Mouse (Mus musculus) spleen, postnatal 4 days (tissue): ENCODE measurements around the gene Fam126a.
A peak's percentile ranks its signal among the peaks of the same experiment; 100 is the strongest.

Experiments
- DNase-seq, 2 experiments: peaks; one replicate each; pipeline ENCODE4 v3.0.0; 2022; ENCODE audit warnings: low spot score in 2 of 2

The Fam126a gene

DNA sequence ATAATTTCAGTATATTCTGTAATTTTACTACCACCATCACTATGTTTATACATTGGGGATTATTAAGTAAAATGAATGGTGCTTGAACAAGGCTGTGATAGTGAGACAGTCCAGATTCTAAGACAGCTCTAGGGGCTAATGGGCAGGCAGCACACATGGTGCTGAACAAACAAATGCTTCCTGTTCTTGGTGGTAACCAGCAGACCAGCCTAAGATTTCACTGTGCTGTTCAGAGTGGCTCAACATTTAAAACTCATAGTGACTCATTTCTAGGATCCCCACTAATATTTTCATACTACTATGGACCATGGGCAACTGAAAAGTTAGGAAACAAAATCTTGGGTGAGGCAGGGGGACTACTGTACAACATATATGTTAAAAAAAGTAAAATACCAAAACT, 10.1 kb upstream of the Fam126a start:
- no peak for DNase-seq

DNA sequence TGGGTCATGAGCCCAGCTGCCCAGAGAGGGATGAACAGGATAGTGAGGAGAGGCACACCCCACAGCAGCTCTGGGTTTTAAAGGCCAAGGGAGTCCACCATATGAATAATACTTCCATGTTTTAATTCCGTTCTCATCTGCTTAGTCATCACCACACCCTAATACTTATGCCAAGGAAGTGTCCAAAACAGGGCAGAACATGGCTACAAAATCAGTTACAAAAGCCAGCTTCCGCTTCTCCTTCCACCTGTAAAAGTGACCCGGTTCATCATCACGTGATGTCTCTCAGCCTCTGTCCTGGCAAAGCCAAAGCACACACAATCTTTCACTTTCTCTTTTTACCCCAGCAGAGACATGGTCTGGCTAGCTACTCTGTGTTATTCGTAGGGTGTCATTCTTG, 8.9 kb upstream of the Fam126a start:
- peak in 1 of 2 experiments; percentile 24 for DNase-seq

DNA sequence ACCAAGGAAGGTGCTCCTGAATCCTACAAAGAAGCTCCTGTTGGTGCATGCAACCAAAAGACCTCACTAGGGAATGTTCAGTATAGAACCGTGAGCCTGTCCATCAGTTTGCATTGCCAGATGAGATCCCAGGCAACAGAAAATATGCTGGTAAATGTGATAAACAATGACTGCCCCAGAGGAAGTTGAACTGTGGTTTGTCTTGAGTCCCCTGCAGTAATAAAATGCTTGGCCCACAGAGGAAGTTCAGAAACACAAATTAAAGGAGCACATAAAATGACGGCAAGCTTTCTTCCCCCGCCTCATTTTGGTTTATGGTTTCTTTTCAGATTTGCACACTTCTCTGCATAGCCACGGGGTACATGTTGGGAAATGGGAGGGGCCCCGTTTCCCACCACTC, 8.3 kb upstream of the Fam126a start:
- no peak for DNase-seq

DNA sequence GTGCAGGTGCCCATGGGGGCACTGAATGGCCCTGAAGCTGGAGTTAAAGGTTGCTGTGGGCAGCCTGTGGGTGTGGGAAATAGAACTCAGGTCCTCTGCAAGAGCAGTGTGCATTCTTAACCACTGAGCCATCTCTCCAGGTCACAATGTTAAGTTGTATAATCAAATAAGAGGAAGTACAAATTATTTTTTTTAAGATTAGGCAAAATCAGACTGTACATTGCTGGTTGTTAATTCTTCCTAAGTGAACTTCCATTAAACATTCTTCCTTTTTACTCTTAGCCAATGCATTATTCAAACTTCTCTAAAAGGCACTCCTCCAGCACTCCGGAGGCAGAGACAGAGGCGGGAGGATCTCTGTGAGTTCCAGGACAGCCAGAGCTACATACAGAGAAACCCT, 7.7 kb upstream of the Fam126a start:
- no peak for DNase-seq

DNA sequence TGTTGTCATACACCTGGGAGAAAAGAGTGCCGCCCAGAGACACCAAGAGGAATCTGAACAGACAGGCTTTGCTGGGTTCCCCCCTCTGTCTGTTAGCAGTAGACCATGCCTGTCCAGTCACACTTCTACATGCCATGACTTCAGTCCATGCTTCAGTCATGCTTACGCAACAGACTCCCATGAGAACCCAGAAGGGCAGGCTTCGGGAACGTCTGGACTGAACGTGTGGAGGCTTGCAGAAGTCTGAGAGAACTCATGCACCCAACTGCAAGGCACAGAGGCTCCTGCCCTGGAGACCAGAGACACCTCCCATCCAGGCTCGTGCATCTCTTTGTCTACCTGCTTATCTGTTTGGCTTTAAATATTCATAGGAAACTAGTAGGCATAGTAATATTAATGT, 6.2 kb upstream of the Fam126a start:
- no peak for DNase-seq

DNA sequence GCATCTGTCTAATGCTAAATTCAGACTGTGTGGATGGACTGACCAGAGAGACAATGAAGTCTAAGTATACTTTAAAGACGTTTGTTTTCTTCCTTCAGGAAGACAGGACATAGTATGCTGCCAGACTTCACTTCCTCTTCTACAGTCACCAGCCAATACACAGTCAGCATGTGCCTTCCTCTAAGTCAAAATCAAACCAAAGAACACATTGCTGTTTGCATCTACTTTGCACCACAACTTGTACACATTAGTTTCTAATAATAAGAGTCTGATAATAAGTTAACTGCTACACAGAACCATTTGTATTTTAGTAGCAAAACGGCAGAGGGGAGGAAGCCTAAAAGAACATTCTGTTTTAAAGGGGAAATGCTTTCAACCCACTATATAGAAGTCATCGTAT, 4.5 kb upstream of the Fam126a start:
- DNase-seq, result no peak

DNA sequence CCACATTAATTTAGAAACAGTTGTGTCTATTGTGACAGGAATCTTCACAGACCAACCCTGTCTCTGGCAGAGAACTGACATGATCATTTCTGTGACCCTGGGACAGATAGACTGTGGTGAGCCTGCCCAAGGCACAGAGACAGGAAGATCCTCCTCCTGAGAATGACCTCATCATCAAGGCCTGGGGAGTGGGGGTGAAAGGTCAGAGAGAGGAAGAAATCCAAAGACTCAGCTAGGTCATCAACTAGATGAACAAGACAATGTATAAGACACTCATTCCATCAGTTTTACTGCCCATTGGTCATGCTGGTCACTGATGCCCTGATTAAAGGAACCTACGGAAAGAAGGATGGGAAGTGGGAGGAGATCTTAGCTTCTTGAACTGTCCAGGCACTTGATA, 3.6 kb upstream of the Fam126a start:
- DNase-seq, result peak in 1 of 2 experiments; percentile 35

DNA sequence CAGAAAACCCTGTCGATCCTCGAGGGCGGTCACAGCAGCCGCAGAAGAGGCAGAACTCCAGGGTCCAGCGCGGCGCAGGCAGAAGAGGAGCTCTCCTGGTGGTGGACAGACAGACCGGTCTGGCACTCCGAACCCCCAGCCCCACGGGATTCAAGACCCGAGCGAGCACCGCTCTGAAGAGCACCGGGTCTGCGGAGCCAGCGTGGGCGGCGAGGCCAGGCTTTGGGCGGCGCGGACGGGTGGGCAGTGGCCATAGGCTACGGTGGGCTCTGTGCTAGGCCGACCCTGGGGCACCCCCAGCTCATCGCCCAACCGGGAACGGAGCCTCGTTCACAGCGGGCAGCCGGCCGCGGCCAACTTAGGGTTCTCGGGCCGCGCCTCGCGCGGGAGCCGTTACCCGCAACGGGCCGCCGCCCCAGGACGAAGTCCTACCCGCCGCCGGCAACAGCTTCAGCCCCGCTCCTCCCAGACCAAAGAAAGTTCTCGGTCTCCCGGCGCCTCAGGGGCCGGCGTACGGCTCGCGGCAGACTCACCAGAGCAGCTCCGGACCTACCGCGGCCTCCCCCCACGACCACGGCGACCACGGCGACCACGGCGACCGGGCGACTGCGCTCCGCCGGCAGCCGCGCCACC, 428 bp downstream of the Fam126a start:
- no peak for DNase-seq

DNA sequence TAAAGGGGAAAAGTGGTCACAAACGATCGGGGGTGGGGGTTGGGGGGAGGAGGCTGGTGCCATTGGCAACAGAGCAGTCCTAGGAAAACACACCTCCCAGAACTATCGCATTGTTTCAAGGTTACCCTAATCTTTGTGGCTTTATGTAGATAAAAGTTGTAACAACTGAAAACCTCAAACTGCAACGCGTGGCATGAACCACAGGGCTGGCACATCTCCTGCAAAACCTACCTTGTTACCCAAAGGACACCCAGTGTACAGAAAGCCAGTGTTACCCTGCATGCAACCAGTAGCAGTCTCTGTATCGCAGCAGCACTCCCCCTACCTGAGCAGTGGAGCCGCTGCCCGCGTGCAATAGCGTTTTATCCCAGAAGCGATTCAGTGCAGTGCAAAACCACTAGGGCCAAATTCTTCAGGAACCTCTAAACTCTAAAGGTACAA, 1.1 kb downstream of the Fam126a start:
- peak; percentile 62 to 77 for DNase-seq

DNA sequence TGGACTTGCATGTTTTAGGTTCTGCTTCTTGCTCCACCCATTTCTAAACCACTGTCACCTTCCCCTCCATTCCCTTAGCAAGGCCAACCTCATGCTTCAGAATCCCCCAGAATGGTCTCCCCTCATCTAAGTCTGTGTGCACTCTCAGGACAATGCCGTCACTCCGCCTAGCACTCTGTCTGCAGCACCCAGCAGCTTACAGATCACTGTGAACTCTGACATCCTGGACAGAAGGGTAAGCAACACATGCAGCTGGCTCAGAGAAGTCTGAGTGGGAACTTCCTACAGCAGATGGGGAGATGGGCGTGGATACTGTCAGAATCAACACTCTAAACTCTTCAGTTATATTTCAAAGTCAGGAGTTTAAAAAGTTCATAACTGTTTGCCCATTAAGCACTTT, 5.5 kb downstream of the Fam126a start:
- DNase-seq, result no peak

DNA sequence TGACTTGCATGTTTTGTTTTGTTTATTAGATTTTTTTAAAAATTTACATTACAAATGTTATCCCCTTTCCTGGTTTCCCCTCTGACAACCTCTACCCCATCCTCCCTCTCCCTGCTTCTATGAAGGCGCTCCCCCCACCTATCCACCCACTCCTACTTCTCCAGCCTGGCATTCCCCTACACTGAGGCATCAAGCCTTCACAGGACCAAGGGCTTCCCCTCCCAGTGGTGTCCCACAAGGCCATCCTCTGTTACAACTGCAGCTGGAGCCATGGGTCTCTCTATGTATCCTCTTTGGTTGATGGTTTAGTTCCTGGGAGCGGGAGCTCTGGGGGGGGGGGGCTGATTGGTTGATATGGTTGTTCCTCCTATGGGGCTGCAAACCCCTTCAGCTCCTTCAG, 7.3 kb downstream of the Fam126a start:
- no peak for DNase-seq

DNA sequence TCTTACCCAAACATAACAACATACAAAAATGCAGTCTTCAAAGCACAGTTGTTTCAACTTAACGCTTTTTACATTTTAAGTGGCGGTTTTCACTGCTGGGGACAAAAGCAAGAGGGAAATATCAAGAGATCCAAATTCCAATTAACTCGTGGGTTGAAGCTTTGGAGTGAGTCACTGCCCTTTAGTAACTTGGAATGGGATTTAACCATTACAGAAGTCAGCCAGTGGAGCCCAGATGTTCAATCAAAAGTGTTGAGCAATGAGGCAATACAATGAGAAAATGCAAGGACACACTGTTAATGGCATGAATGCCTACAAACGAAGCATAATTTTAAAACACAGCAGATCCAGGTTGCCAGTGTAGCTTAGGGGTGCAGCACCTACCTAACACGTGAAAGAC, 8.8 kb downstream of the Fam126a start:
- DNase-seq, result no peak

DNA sequence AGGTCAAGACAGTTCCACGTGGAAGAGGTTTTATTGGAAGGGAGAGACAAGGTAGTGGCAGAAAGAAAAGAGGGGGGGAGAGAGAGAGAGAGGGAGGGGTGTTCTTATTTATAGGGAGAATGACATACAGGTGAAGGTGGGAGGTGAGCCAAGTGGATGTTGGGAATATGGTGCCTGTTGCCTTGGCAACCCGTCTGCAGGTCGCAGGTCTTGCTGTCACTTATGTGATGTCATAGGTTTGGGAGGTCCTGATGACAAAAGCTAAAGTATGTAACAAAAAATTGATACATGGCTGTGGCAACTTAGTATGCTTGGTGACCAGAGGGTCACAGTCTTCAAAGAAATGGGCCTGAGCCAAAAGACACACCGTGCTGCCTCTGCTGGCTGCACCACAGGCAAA, 10.1 kb downstream of the Fam126a start:
- DNase-seq, result no peak

DNA sequence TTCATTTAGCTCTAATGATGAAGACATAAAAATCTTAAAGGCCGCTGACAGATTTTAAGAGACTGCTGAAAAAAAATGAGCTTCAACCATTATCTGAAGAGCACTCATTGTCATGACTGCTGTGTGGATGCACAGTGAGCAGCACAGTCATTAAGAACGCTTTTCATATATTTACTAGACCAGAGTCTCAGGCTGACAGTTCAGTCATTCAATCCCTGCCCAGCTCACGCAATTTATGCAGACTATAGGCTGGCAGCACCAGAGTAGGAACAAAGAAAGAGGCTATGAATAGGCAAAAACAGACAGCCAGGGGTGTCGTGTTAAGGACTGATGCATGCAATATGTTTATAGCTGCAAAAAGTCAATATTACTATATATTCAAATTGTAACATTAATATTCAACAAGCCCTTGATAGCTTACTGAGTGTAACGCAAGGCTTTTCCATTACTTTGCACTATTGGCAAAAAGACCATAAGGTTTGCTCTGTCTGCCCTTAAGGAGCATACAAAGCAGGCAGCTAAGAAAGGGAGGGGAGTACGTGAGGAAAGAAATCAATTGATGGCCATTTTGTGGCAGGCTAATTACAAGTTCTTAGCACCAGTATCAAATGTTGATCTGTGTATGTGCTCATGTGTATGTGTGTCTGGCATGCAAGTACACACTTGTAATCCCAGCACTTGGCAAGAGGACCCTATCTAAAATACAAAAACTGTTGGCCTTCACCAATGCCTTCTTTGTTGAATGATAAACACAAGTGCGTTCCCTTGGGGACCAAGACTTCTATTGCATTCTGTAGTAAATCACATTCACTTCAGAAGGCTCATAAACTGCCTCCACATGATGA, 10.9 kb downstream of the Fam126a start:
- no peak for DNase-seq

DNA sequence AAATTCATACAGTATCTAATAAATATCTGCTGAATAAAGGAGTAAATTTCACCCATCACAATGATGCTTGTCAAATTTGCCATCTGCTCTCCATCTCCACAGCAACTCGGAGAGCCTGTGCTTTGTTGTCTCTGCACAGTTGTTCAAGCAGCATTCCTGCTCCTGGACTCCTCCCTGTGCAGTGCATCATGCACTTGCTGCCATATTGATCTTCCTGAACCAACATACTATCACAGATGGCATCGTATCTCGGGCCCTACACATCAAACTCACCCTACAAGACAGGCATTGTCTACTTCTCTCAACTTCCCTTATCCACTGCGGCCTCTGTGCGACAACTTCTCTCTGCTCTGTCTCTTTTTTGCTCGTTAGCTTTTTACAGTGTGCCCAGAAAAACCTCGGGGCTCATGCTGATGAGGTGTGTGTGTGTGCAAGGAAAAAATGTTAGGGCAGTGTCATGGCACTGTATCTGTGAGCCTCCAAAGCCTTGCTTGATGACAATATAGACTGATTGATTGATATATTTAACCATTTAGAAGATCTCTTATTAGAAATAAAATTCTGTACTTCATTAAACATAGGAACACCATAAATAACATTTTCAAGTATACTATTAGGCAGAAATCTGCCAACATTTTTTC, 11.7 kb downstream of the Fam126a start:
- no peak for DNase-seq

DNA sequence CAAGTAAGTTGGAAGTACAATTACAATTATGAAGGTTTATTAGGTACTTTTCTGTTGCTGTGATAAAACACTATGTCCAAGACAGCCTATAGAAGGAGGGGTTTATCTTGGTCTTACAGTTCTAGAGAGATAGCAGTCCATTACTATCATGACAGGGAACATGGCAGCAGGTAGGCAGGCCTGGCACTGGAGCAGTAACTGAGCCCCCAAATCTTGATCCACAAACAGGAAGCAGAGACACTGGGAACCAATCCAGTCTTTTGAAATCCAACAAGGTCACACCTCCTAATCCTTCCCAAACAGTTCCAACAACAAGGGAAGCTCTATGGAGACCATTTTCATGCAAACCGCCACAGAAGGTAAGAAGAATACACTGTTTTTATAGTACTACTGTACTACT, 13.6 kb downstream of the Fam126a start:
- no peak for DNase-seq

DNA sequence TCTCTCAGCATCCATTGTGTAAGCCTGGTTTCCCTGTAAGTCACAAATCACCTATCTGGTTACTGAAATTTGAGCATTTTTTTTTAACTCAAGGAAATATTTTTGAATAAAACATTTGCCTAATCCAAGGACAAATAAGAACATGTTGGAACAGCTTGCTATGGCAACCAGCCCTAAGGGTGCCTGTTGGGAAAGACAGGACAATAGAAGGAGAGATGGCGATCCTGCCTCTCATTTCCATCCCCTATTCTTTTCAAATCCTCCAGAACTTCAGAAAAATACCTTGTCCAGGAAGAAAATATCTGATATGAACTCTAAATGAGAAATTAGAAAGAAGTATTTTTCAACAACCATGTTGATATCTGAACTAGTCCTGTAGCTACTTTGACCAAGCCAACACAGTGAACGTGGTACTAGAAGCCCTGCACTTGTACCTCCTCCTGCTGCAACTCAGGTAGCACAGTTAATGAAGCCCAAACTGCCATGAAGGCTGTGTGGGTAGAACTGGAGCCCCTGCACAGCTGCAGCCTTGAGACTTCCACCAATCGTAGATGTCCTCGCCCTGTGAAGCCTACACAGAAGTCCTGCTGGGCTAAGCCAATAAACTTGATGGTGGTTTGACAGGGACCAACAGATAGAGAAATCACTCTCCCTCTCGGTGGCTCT, 17.0 kb downstream of the Fam126a start:
- no peak for DNase-seq

DNA sequence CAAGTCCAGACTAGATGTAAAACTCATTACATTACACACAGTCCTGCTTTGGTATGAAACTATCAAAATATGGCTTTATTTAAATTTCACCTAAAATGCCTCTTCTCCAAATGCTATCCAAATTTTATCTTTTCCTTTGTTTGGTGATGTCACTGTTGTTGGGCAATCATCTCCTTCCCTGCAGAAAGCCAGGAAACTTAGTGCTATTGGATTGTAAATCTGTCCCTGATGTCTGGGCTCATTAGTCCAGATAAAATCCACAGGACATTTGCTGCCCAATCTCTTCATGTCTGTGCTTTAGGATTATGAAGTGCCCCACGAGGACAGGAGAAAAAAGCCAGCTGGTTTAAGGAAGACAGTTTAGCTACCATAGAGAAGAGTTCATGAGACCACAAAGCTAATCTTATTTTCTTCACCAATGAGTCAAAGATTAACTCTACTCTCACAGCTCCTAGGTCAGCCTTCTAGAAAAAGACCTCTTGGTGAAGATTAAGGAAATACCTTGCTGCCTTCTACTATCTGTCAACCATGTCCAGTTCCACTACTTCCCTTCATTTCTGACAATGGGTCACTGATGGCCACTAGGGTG, 31.3 kb downstream of the Fam126a start:
- no peak for DNase-seq

DNA sequence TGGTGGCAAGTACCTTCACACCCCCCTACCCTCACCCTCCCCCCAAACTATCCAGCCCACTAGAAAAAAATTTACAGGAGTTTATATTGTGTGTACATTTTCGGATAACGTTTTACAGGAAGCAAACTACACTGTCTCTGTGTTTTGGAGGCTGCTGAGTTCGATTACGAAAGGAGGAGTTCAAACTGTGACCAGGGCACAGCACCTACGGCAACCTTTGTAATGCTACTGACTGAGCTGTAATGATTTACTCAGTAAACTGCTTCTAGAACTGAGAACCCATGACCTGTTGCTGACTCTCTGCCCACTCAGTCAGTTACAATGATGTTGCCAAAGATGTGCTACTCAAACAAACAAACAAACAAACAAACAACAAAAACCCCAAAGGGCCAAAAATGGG, 34.5 kb downstream of the Fam126a start:
- DNase-seq, result no peak

DNA sequence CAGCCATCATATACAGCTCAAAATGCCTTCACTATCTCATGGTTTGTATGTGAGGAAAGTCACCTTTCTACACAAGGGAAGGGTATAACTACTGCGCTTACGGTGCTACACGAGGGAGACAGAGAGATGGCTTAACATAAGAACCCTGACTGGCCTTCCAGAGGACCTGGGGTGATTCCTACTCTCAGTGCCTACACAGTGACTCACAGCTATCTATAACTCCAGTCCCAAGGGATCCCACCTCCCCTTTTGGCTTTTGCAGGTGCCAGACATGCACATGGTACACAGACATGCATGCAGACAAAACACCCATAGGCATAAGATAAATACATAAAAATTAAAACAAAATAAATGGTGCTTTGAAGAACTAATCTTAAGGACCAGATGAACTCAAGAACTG, 35.6 kb downstream of the Fam126a start:
- no peak for DNase-seq

DNA sequence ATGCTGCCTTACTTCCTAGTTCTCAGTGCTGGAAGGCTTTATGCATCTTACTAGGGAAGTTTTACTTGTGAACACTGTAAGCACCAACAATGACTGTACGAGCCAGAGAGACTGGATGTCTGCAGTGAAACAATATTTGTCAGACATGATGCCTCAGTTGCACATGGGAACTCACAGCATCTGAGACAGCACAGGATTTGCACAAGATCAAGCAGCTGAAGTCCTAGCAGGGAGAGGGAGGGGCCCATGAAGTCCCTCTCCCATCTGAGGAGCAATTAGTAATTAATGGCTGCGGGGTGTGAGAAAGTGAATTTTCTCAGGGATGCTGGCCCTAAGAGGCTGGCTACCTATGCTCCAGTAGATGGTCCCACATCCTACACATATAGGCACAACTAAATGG, 36.3 kb downstream of the Fam126a start:
- no peak for DNase-seq

DNA sequence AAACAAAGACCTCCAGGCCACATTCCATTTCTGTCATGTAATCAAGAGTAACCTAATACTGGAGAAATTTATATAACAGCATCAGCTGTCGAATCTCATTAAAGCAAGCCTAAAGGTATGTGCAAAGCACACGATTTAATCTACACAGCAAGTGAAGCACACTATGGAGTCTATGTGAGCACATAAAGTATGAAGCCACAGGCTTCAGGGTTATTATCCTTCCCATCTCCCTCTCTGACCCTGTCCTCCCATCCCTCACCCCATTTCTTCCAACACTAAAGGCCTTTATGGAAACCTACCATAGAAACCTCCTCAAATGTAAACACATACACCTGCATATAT, 37.0 kb downstream of the Fam126a start:
- no peak for DNase-seq
